Mouse (Mus musculus) neural tube, embryonic 14.5 days (tissue): ENCODE measurements around the gene Tcta. TPM values are rescaled to one million over a fixed set of nuclear protein-coding genes. Genes with fewer than 3 reads are reported as not detected.

ENCODE experiments used
- polyA plus RNA-seq: library from polyadenylated mRNA; unstranded; fragments of >200 nt; fragmentation: Nextera tagmentation; extraction: Ambion mirVana; gene quantifications from 2 replicates; pipeline ENCODE4 v1.2.1, GENCODE M21; 2014

The Tcta gene
- polyA plus RNA-seq, 1 experiment from 2014 or later: 55.2 TPM

Other genes starting within 250 kb of the Tcta start
- 0.08 TPM in 1 of 2 replicates, not detected in the other for gene Mst1, start 225.7 kb downstream of the Tcta start, polyA plus RNA-seq
- 47.7 and 55.7 TPM in 2 replicates for gene Rnf123, start 222.8 kb downstream of the Tcta start, polyA plus RNA-seq
- 47.9 and 51.7 TPM in 2 replicates for gene Apeh, start 211.6 kb downstream of the Tcta start, polyA plus RNA-seq
- gene Bsn, start 115.8 kb downstream of the Tcta start, polyA plus RNA-seq: 16.0 and 17.9 TPM in 2 replicates
- 58.6 and 74.6 TPM in 2 replicates for gene Dag1, start 42.2 kb downstream of the Tcta start, polyA plus RNA-seq
- 130 and 165 TPM in 2 replicates for gene Nicn1, start 15.7 kb downstream of the Tcta start, polyA plus RNA-seq
- 24.7 and 27.9 TPM in 2 replicates for gene Amt, start 9.3 kb downstream of the Tcta start, polyA plus RNA-seq
- gene Rhoa, start within 50 bp of the Tcta start, polyA plus RNA-seq: 151 and 173 TPM in 2 replicates
- gene Gpx1, start 32.7 kb upstream of the Tcta start, polyA plus RNA-seq: 463 and 504 TPM in 2 replicates
- gene Usp4, start 41.7 kb upstream of the Tcta start, polyA plus RNA-seq: 130 and 149 TPM in 2 replicates
- 2.1 and 2.5 TPM in 2 replicates for gene 1700102P08Rik, start 86.6 kb upstream of the Tcta start, polyA plus RNA-seq
- gene Ccdc36, start 122.3 kb upstream of the Tcta start, polyA plus RNA-seq: 1.7 and 1.8 TPM in 2 replicates
- gene BC048562, start 130.3 kb upstream of the Tcta start, polyA plus RNA-seq: not detected in 2 replicates
- gene Ccdc71, start 154.4 kb upstream of the Tcta start, polyA plus RNA-seq: 50.4 and 55.1 TPM in 2 replicates
- 49.8 and 63.3 TPM in 2 replicates for gene Klhdc8b, start 155.4 kb upstream of the Tcta start, polyA plus RNA-seq
- 8.3 and 15.3 TPM in 2 replicates for gene Lamb2, start 173.6 kb upstream of the Tcta start, polyA plus RNA-seq
- 66.1 and 73.0 TPM in 2 replicates for gene Usp19, start 184.4 kb upstream of the Tcta start, polyA plus RNA-seq
- gene Qars, start 201.5 kb upstream of the Tcta start, polyA plus RNA-seq: 69.3 and 75.6 TPM in 2 replicates
- 122 and 138 TPM in 2 replicates for gene Qrich1, start 210.6 kb upstream of the Tcta start, polyA plus RNA-seq